Mouse (Mus musculus) kidney, postnatal 14 days (tissue): ENCODE measurements at regions not wholly inside any gene's neighbourhood (a gene's known extent, or its start where the extent isn't known, plus 50 kb on each side); places are given as distances from the start of the nearest gene placed in this dataset.
A peak's percentile ranks its signal among the peaks of the same experiment; 100 is the strongest.

Experiments used
- DNase-seq: peaks from one replicate; pipeline ENCODE4 v3.0.0; 2022; ENCODE audit warnings: mixed read lengths

DNA sequence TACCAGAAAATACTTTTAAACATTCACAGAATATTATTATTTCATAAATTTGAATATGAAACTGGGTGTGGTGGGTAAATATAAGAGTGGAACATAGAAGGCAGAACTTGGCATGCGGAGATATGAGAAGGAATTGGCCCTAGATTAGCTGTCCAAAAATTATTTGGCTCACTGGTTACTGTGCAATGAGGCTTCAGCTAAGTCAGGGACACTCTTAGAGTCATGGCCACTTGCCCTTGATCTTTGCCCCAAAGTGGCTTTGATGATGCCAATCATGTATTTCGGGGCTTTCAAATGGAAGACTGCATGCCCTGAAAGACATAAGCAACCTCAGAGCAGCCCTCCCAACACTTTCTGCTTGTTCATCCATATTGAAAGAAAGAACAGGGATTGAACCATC is 76.9 kb downstream of the Pxdc1 start:
- no peak for DNase-seq

DNA sequence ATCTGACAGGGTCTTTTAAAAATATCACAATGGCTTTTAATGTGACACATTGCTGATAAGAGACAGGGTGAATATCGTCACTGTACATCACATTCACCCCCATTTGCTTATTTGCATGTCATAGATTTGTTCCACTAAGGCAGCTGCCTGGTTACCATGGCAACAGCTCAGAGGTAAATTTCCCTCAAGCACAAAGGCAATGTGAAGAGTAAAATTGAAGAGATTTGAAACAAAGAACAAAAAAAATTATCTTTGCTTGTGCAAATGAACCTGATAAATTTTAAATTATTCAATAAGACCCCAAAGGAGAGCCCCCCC is 77.3 kb downstream of the Pxdc1 start:
- no peak for DNase-seq

DNA sequence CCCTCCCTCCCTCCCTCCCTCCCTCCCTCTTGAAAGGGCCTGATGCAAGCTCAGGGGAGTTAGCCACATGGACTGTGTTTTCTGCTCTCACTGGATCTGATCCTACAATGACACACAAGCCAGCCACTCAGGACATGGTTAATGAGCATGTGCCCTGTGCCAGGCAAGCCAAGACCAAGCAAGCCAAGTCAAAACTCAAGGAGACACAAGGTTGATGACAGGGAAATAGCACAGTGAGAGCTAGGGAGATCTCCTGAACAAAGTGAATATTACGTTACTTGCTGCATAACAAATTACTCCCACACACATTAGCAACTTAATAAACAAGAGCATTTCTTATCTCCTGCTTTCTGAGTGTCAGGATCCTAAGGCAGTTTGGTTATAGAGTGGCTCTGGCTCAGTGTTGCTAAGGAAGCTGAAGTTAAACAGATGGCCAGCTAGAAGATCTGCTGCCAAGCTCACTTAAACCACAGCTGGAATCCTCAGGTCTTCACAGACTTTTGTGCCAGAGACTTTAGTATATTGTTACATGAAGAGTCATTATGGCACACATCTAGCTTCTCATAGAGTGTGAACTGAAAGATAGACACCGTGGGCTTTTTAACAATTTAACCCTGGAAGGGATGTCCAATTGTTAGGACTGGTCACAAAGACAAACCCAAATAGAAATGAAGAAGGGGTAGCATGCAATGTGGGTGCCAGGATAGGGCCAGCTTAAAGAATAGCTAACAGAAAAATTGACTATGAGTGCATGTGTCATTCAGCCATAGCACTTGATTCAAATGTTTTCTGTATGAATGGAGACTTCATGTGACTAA is 77.9 kb downstream of the Pxdc1 start:
- no peak for DNase-seq

DNA sequence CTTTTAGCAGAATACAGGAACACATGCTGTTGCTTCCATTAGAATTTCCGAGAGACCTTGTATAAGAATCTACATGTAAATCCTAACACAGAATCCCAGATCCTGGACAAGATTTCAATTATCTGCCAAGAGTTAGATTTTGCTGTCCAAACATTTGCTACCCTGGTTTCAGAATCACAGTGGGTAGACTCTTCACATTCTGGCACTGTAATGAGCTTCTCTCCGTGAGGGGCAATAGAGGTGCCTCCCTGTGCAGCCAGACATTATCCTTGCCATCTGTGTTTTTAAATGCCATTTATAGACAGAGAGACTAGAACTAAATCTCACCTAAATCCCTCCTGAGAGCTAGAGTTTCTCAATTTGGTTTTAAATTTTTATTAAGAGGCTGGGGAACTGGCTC is 84.0 kb downstream of the Pxdc1 start:
- no peak for DNase-seq

DNA sequence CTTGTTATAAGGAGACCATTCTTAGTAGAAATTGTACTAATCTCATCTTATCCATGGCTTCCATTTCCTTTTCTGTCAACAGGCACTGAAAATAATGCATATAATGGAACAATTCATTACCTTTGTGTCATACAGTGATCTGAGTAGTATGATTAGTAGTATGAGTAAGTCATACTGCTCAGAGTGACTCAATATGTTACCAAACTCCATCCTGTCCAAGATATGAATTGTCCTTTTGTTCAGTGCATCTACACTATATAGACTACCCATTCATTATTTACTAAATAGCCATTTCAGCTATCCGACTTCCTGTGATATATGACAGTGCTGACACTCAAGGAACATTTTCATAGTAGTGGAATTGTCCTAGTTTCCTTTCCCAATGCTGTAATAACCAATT is 86.6 kb downstream of the Pxdc1 start:
- DNase-seq = no peak

DNA sequence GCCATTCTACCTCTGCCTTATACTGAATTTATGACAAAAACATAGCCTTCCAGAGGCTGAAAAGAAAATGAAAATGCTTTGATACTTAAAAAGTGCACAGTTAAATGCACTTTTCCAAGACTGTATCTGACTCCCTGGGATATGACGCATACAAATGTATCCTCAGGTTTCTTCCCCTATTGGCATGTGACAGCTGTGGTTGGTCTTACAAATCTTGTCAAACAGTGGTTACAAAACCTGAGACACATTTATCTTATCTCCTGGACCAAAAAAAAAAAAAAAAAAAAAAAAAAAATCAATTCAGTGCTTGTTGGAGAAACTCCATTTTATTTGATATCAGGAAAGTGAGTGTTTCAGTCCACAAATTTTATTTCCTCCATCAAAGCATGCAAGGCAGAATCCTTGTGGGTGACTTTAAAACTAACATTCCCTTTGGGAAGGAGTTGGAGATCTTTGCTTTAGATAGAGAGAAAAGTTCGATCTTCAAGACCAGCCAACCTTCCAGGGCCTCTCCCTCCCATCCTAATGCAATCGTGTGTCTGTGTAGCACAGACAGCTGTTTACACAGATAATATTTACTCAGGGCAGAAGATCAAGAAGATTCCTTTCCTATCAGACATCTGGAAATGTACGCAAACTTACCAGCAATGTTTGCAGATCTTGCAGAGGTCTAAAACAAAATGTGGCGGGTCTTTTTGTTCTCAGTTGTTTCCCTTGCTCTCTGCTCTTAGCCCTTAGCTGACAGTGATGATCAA is 103.0 kb downstream of the Pxdc1 start:
- DNase-seq = no peak

DNA sequence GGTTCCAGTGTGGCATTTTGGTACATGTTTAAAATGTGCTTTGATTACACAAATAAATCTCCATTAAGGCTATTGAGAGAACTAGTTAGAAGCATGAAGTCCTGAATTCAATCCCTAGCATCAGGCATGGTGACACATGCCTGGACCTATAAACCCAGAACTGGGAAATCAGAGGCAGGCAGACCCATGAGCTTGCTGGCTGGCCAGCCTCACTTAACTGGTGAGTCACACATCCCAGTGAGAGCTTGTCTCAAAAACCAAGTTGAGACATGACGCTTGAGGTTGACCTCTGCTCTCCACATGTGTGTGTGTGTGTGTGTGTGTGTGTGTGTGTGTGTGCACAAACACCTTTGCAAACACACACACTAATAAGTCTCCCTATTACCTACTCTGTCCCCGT is 112.6 kb downstream of the Pxdc1 start:
- DNase-seq = no peak

DNA sequence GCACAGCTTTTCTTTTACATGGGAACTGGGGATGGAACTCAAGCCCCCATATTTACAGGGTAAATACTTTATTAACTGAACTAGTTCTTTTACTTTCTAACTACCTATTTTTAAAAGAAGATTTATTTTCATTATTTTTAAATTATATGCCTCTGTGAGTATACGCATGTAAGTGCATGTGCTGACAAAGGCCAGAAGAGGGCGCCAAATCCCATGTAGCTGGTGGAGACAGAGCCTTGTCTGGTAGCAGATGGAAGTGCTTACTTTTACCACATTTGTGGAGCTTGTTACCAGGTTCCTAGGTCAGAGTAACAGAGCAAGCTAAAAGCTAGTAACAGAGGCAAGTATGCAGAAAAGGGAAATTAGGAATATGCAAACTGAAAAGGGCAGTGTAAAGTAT is 119.4 kb downstream of the Pxdc1 start:
- no peak for DNase-seq

DNA sequence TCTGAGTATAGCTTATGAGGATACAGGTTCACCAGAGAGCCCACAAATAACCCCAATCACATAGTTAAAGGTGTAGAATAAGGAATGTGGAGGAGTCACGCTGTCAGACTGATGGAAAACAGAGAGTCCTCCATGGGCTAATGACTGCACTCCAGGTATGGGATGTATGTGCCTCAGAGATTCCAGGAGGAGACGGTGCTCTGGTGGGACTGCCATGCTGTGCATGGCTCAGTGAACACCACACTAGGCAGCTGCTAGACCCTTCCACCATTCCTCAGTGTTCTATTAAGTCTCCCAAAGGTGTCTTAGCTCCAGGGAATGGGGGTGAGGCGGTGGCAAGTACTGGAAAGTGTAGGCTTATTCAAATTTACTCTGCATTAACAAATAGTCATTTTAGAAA is 142.0 kb downstream of the Pxdc1 start:
- DNase-seq = no peak

DNA sequence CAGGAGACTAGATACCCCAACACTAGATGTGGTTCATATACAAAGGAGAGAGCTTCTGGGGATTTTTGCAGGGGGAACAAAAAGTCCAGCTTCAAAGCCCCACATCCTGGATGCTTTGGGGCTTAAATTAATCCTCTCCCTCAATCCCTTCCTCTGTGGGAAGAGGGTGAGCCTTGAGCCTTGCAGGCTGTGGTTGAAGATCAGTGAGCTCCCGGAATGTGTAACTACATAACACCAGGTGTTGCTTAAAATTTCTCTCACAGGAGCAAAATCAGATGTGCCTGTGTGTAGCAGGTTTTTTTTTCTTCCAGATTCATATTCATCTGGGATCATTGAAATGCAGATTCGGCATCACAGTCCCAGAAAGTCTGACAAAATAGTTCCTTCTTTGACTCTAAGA is 146.1 kb downstream of the Pxdc1 start:
- DNase-seq = no peak

DNA sequence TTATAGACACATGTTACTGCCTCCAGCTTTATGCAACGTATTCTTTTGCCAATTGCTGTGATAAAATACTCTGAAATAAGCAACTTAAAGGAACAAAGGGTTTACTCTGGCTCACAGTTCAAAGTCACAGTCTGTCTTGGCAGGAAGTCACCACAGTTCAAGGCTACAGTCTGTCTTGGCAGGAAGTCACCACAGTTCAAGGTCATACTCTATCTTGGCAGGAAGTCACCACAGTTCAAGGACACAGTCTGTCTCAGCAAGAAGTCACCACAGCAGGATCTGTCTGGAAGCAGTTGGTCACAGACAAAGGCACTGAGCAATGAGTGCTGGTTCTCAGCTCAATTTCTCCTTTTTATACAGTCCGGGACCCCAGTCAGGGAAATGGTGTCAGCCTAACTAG is 147.4 kb downstream of the Pxdc1 start:
- no peak for DNase-seq

DNA sequence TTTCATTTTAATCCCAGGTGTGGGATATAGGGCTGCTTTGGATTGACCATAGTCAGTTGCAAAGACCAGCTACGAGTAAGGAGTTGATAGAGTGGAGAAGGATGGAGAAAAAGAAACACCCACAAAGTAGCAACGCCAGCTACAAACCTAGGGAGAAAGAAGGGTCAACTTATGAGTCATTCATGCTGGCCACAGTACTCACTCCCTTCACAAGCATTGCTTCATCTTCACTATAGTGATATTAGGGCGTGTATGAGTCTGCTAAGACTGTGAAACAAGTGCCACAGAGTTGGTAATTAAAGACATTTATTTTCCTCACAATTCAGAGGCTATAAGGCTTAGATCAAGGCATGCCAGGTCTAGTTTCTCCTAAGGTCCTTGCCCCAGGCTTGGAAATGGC is 148.4 kb downstream of the Pxdc1 start:
- DNase-seq = no peak

DNA sequence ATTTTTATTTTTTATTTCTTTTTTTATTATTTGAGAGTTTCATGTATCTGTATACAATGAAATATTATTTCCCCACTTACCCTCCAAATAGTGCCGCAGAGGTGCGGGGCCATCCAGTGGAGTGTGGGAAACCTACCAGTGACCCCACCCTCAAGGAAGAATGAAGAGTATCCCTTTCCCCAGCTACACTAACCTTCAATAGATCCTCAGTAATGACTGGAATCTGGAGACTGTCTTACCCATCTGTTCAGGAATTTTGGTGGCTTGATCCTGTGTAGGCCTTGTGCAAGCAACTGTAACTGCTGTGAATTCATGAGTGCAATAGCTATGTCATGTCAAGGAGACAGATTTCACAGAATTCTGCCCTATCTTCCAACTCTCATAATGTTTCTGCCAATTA is 153.9 kb upstream of the Slc22a23 start:
- no peak for DNase-seq

DNA sequence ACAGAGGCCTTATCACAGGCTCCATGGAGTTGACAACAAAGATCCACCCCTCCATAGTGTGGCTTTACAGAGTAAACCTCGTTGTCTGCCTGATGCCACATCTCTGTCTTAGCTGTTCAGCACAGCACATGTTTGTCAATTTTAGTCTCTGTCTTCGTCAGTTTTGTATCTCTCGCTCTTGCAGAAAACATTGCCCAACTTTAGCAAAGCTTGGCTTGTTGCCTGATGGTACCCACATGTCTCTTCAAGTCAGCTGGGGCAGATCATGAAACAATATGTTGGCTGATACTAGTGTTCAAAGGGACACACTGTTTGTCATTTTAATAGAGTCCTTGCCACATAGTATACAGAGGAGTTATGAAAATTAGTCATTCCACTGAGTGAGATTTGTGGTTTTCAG is 152.7 kb upstream of the Slc22a23 start:
- no peak for DNase-seq

DNA sequence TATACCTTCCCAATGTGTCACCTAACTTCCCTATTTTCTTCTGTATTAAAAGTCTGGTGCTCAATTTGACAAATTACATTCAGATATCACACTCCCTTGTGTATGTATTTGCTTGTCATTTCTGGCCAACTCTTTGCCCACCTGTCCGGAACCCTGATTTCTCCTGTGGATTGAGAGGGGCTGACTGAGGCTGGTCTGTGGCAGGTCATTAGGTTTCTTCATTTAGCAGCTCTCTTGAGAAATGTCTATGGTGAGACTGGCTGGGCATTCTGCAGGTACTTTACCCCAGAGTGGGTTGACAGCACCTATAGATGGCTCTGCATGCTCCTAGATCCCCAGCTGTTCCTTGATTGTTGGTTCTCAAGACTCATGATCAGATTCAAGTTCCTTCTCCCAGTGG is 139.8 kb upstream of the Slc22a23 start:
- DNase-seq = no peak

DNA sequence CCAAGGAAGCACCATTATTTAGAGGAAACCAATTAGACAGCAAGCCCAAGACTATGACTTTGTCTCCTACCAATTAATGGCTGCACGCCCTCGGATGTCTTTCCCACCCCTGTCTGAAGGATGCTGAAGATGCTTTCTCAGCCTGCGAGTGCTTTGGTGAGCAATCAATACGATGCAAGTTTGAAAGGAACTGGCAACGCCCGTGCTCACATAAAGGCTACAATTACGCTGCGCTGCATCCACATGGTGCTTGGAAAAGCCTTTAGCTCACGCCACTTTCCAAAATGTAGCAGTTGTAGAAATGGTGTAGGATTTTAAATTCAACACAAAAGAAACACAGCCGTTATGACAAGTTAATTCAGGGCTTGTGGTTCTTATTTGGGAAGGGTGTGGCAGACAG is 136.5 kb upstream of the Slc22a23 start:
- DNase-seq = no peak

DNA sequence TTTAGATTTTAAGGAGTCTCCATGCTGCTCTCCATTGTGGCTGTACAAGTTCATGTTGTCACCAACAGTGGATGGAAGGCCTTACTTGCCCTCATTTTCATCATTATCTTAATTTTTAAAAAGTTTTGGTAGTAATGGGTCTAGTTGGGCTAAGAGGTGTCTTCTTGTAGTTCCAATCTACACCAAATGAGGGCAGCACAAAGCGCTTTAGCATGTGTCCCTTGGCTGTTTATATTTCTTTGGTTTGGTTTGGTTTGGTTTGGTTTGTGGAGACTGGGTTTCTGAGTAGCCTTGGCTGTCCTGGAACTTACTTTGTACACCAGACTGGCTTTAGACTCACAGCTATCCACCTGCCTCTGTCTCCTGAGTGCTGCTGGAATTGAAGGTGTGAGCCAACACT is 125.4 kb upstream of the Slc22a23 start:
- no peak for DNase-seq

DNA sequence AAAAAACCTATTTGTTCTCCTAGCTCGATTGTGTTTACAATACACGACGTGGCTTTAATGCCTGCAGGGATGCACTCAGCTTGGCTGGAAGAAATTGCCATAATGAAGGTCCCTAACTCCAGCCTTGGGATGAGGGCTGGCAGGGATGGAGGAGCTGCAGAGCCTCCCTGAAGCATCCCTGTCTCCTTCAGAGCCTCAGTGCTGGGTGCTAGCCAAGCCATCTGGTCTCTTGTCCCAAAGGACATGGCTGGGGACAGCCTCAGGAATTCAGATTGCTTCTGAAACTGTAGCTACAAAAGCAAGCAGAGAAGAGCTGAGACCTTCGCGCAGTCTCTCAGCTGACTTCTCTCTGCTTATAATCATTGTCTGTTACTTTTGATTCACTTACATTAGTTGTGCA is 124.6 kb upstream of the Slc22a23 start:
- peak; percentile 59 for DNase-seq

DNA sequence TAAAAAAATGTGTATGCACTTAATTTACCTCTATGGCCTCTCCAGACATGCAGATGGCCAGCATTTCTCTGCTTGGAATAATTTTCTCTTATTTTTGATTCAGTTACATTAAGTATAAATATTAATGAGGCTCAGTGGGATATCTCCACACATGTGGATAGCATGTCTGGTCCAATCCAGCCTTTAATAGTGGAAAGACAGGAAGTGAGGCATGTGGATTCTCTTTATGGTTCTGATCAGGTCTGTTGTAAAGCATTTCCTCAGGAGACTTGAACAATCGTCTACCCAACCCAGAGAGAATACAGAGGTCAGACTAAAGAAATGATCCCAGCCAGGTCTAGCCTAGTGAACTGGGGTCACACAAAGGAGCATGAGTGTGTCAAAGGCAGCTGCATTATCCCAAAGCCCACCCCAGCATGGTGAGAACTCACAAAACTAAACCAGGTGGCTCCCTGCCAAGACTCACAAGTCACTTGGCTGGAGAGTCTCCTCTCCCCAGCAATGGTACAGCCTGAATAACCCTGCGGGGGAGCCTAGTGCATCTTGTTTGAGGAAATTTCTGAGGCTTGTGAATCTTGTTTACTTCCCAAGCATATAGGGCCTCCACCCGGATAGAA is 123.3 kb upstream of the Slc22a23 start:
- no peak for DNase-seq

DNA sequence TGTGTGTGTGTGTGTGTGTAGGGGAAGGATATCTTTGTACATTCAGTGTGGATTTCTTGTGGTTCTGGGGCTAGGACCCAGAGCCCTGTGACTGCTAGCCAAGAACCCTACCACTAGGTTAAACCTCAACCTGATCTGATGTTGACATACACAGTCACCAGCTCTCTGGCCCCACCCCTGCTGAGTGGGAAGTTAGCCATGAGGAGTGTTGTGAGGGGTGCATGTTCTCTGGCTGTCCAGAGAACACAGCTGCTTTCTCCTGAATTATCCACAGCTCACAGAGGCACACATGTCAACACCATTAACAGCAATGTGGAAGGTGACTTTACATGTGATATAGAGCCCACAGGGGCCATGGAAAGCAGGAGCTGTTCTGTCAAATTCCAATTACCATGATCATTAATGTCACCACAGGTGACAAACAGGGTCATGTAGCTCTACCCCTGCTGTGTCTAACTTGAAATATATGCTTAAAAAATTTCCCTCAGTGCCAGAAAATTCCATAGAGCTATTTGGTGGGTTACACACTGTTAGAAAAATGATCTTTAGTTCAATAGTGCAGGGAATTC is 121.0 kb upstream of the Slc22a23 start:
- DNase-seq = no peak

DNA sequence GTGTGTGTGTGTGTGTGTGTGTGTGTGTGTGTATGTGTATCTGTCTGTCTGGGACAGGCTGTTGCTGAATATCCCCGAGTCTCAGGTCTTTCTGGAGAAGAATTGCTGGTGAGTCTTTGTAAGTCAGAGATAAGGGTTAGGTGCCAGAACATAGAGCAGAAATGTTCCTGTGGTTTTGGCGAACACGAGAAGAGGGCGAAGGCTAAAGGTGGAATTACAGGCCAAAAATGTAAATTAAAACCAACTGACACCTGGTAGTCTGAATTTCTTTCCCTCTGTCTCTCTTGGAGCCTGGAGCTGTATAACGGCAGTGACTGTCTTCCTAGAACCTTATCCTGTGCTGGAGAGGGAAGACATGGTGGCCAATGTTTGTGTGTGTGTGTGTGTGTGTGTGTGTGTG is 120.5 kb upstream of the Slc22a23 start:
- no peak for DNase-seq

DNA sequence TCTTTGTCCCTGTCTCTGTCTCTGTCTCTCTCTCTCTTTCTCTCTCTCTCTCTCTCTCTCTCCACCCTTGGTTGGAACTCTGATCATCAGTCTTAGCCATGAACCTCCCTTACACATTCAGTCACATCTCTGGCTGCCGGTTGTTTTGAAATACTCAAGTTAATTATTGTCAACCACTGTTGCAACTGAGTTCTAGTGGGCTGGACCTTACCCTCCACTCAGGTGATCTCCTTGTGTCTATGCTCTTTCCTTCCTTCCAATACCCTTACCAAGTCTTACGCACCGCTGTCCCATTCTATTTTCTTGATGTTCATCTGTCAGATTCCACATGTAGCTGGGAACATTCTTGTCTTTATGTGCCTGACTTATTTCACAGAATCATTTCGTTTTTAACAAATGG is 119.2 kb upstream of the Slc22a23 start:
- peak; percentile 62 for DNase-seq

DNA sequence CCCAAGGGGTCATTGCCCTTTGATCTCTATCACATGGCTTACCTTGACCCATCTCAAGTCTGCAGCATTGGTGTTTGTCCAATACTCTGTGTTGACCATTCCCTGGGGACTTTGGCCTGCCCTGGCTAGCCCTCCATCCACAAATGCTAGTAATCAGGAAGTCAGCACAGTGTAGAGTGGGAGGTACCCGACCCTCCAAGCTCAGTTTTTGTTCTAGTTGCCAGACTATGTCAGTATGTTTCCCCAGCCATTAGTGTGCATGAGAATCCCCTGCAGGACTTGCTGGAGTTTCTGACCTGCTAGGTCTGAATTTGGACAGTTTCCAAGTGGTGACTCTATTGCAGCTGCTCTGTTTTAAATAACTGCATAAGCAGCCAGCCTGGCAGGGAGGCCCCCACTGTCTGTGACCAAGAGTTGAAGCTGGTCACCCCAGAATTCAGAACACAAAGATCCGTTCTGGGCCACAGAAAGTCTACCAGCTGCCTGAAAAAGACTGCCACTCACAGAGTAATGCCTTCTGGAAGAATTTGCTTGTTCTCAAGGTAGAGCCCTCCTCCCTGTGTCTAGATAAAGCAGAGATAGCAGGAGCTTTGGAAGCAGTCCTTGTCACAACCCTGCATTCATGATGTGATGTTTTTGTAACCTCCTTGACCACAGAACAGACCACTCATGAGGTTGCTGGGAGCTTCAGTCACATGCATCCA is 118.0 kb upstream of the Slc22a23 start:
- peak; percentile 55 for DNase-seq
